Mouse (Mus musculus): ENCODE measurements around the gene Fndc3b. TPM values are rescaled to one million over a fixed set of nuclear protein-coding genes. Genes with fewer than 3 reads are reported as not detected.
A peak's percentile ranks its signal among the peaks of the same experiment; 100 is the strongest.

Gene Fndc3b
- total and polyA plus RNA-seq, 3 experiments = 0.03 to 0.05 (median 0.04) TPM

GRCm38 (mm10) chr3:27665338-27665737, 45.8 kb downstream of the Fndc3b start:
- Histone ChIP-seq H3K9me3 (replicated peaks; ENCODE audit: low read length) (no peaks in the 10 kb centered on the region), H3K4me2 (ENCODE audit: insufficient read depth, low read depth, poor library complexity, severe bottlenecking) (no peak overlapping the region), H3K27ac (ENCODE audit: insufficient read depth, low read depth) (no peak overlapping the region), H3K36me3 (replicated peaks in 1 of 2; ENCODE audit: control insufficient read depth in 1 of 2, insufficient read depth in 1 of 2, low read length in 1 of 2) (no peaks in the 10 kb centered on the region), H3K4me3 (replicated peaks in 1 of 3; ENCODE audit: low read depth in 2 of 3, low read length in 2 of 3, poor library complexity in 1 of 3) (no peak overlapping the region), H3K9ac (ENCODE audit: insufficient read depth, low read depth) (no peak overlapping the region), H3K4me1 (ENCODE audit: control insufficient read depth in 1 of 2, insufficient read depth in 2 of 2) (peaks cover 0 to 9% of the 10 kb centered on the region in 2 experiments; a peak in 2 of 4 replicates), H3K79me2 (replicated peaks; ENCODE audit: control insufficient read depth, extremely low read depth, insufficient read depth, poor library complexity, severe bottlenecking) (no peaks in the 10 kb centered on the region), H3K27me3 (replicated peaks) (no peaks in the 10 kb centered on the region)
- dilution Hi-C loops (cut with MboI; ENCODE audit: extremely low pct_ligation_motif_present, extremely low pct_unique_long_range_greater_than_20kb, low sequenced_read_pairs) = no loop called here
- TF ChIP-seq MYC (IDR thresholded peaks at IDR 0.05; ENCODE audit: low read depth, low read length) (no peak), JUND (conservative IDR thresholded peaks at IDR 0.05; ENCODE audit: low read depth, low read length) (no peak), ELF1 (IDR thresholded peaks at IDR 0.05; ENCODE audit: low read depth, low read length) (0 out of 2 replicates have a peak, but pooled peaks have one; percentile 29), MXI1 (IDR thresholded peaks at IDR 0.05; ENCODE audit: low read depth, low read length) (no peak)
- DNase-seq (ENCODE audit: extremely low read depth) = peak; percentile 18
- in situ Hi-C loops (cut with MboI; ENCODE audit: low pct_ligation_motif_present, low pct_unique_long_range_greater_than_20kb, low sequenced_read_pairs) = no loop called here

GRCm38 (mm10) chr3:27663221-27663620, 47.9 kb downstream of the Fndc3b start:
- DNase-seq (ENCODE audit: extremely low read depth) = no peak
- dilution Hi-C loops (cut with MboI; ENCODE audit: extremely low pct_ligation_motif_present, extremely low pct_unique_long_range_greater_than_20kb, low sequenced_read_pairs) = no loop called here
- H3K4me1 ChIP-seq (ENCODE audit: control insufficient read depth in 1 of 2, insufficient read depth in 2 of 2) = peaks cover 0 to 9% of the 10 kb centered on the region in 2 experiments; a peak in 2 of 4 replicates
- no peaks in the 10 kb centered on the region for H3K9me3 ChIP-seq (replicated peaks; ENCODE audit: low read length)
- H3K4me3 ChIP-seq (replicated peaks in 1 of 3; ENCODE audit: low read depth in 2 of 3, low read length in 2 of 3, poor library complexity in 1 of 3) = no peak overlapping the region
- in situ Hi-C loops (cut with MboI; ENCODE audit: low pct_ligation_motif_present, low pct_unique_long_range_greater_than_20kb, low sequenced_read_pairs) = no loop called here
- H3K9ac ChIP-seq (ENCODE audit: insufficient read depth, low read depth) = no peak overlapping the region
- no peak overlapping the region for H3K27ac ChIP-seq (ENCODE audit: insufficient read depth, low read depth)
- TF ChIP-seq UBTF (IDR thresholded peaks at IDR 0.05; ENCODE audit: low read depth, low read length) (no peak), ZMIZ1 (IDR thresholded peaks at IDR 0.05; ENCODE audit: low read depth, low read length) (no peak), ZKSCAN1 (IDR thresholded peaks at IDR 0.05; ENCODE audit: borderline replicate concordance, low read depth, low read length) (no peak), MAX (IDR thresholded peaks at IDR 0.05; ENCODE audit: low read length) (no peak), GABPA (IDR thresholded peaks at IDR 0.05; ENCODE audit: insufficient replicate concordance, low read depth, low read length) (no peak), TBP (conservative IDR thresholded peaks at IDR 0.05; ENCODE audit: low read depth, low read length) (no peak), RAD21 (IDR thresholded peaks at IDR 0.05; ENCODE audit: low read depth, low read length) (no peak), ZNF384 (IDR thresholded peaks at IDR 0.05; ENCODE audit: low read depth, low read length) (no peak), NELFE (IDR thresholded peaks at IDR 0.05; ENCODE audit: low read depth, low read length) (no peak)
- no peaks in the 10 kb centered on the region for H3K27me3 ChIP-seq (replicated peaks)
- H3K36me3 ChIP-seq (replicated peaks in 1 of 2; ENCODE audit: control insufficient read depth in 1 of 2, insufficient read depth in 1 of 2, low read length in 1 of 2) = no peaks in the 10 kb centered on the region
- H3K79me2 ChIP-seq (replicated peaks; ENCODE audit: control insufficient read depth, extremely low read depth, insufficient read depth, poor library complexity, severe bottlenecking) = no peaks in the 10 kb centered on the region
- no peak overlapping the region for H3K4me2 ChIP-seq (ENCODE audit: insufficient read depth, low read depth, poor library complexity, severe bottlenecking)

GRCm38 (mm10) chr3:27658198-27658763, 52.8 kb downstream of the Fndc3b start:
- Histone ChIP-seq H3K36me3 (replicated peaks in 1 of 2; ENCODE audit: control insufficient read depth in 1 of 2, insufficient read depth in 1 of 2, low read length in 1 of 2) (no peaks in the 10 kb centered on the region), H3K4me2 (ENCODE audit: insufficient read depth, low read depth, poor library complexity, severe bottlenecking) (no peak overlapping the region), H3K9ac (ENCODE audit: insufficient read depth, low read depth) (no peak overlapping the region), H3K27ac (ENCODE audit: insufficient read depth, low read depth) (no peak overlapping the region), H3K79me2 (replicated peaks; ENCODE audit: control insufficient read depth, extremely low read depth, insufficient read depth, poor library complexity, severe bottlenecking) (no peaks in the 10 kb centered on the region), H3K9me3 (replicated peaks; ENCODE audit: low read length) (no peaks in the 10 kb centered on the region), H3K27me3 (replicated peaks) (no peaks in the 10 kb centered on the region), H3K4me3 (replicated peaks in 1 of 3; ENCODE audit: low read depth in 2 of 3, low read length in 2 of 3, poor library complexity in 1 of 3) (no peak overlapping the region), H3K4me1 (ENCODE audit: control insufficient read depth in 1 of 2, insufficient read depth in 2 of 2) (no peaks in the 10 kb centered on the region)
- no peak for DNase-seq (ENCODE audit: extremely low read depth)
- in situ Hi-C loops (cut with MboI; ENCODE audit: low pct_ligation_motif_present, low pct_unique_long_range_greater_than_20kb, low sequenced_read_pairs) = no loop called here
- dilution Hi-C loops (cut with MboI; ENCODE audit: extremely low pct_ligation_motif_present, extremely low pct_unique_long_range_greater_than_20kb, low sequenced_read_pairs) = no loop called here
- TF ChIP-seq GABPA (IDR thresholded peaks at IDR 0.05; ENCODE audit: insufficient replicate concordance, low read depth, low read length) (no peak), MAZ (IDR thresholded peaks at IDR 0.05; ENCODE audit: low read depth, low read length) (no peak), USF2 (conservative IDR thresholded peaks at IDR 0.05; ENCODE audit: low read depth, low read length) (no peak), ZC3H11A (IDR thresholded peaks at IDR 0.05; ENCODE audit: low read depth, low read length) (no peak), SMC3 (IDR thresholded peaks at IDR 0.05; ENCODE audit: low read depth, low read length) (no peak), CHD2 (IDR thresholded peaks at IDR 0.05; ENCODE audit: low read length) (no peak), PAX5 (IDR thresholded peaks at IDR 0.05; ENCODE audit: low read length) (no peak), MXI1 (IDR thresholded peaks at IDR 0.05; ENCODE audit: low read depth, low read length) (no peak), ETS1 (conservative IDR thresholded peaks at IDR 0.05; ENCODE audit: low read depth, low read length) (no peak), CTCF (conservative IDR thresholded peaks at IDR 0.05 in 1 of 2, IDR thresholded peaks at IDR 0.05 in 1 of 2; ENCODE audit: low read depth in 2 of 2, low read length in 2 of 2) (no peak), MEF2A (IDR thresholded peaks at IDR 0.05; ENCODE audit: borderline replicate concordance, low read depth, low read length) (no peak), BHLHE40 (IDR thresholded peaks at IDR 0.05; ENCODE audit: low read depth, low read length) (no peak), MAX (IDR thresholded peaks at IDR 0.05; ENCODE audit: low read length) (no peak), NELFE (IDR thresholded peaks at IDR 0.05; ENCODE audit: low read depth, low read length) (no peak), CHD1 (IDR thresholded peaks at IDR 0.05; ENCODE audit: low read depth, low read length) (no peak), TCF12 (IDR thresholded peaks at IDR 0.05; ENCODE audit: low read depth, low read length) (no peak), JUN (IDR thresholded peaks at IDR 0.05; ENCODE audit: insufficient read depth, low read depth, low read length) (no peak)
